22 mouse cellular contexts compared by ENCODE assay signal in the genomic region with DNA sequence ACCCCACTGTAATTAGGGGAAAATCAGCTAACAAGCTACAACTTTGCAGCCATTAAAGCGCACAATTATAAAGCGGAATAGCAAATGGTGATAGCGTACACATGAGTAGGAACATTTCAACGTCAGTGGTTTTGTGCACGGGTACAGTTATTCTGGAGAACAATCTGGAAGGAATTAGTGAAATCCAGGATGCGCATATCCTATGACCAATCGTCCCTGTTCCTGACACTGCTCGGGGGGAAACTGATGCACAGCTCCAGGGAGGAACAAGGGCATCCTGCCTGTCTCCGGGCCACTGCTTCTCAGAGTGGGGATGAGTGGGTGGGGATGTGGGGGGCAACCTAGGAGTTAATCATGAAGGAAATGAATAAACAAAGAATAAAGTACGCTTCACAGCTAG.
DNase-seq lines count a peak whose midpoint lies in the region; ATAC-seq lines count a peak whose summit lies in the region.
"Had no signal": no experiment of that assay in that cellular context is flagged by ENCODE, and none has a peak within 500 bp of the region (broad histone marks: within the 10 kb centered on the region; RNA-seq: fewer than 3 reads in every experiment).

No protein-coding gene starts in this region.

- H3K4me1 ChIP-seq in heart, embryonic 10.5 days: no peaks in the 10 kb centered on the region
- no peaks in the 10 kb centered on the region for H3K4me1 ChIP-seq in heart, embryonic 12.5 days (replicated peaks)
- H3K4me1 ChIP-seq in embryonic facial prominence, embryonic 10.5 days: peaks cover 21% of the 10 kb centered on the region
- no peaks in the 10 kb centered on the region for H3K4me1 ChIP-seq in embryonic facial prominence, embryonic 11.5 days (ENCODE audit: control insufficient read depth, insufficient read depth, low read length)
- H3K4me1 ChIP-seq in embryonic facial prominence, embryonic 15.5 days: 0 out of 2 replicates have a peak, but pooled peaks cover 3% of the 10 kb centered on the region
- H3K4me1 ChIP-seq: forebrain, embryonic 10.5 days; heart, embryonic 15.5 days had no signal

- no peak overlapping the region for H3K9ac ChIP-seq in heart, embryonic 12.5 days
- no peak overlapping the region for H3K9ac ChIP-seq in embryonic facial prominence, embryonic 11.5 days (replicated peaks; ENCODE audit: low read length)
- H3K9ac ChIP-seq in embryonic facial prominence, embryonic 15.5 days: no peak overlapping the region
- H3K9ac ChIP-seq: heart, embryonic 15.5 days; hindbrain, embryonic 14.5 days had no signal

- H3K27me3 ChIP-seq in heart, embryonic 10.5 days (ENCODE audit: insufficient read depth, poor library complexity, severe bottlenecking): no peaks in the 10 kb centered on the region
- no peaks in the 10 kb centered on the region for H3K27me3 ChIP-seq in heart, embryonic 12.5 days (replicated peaks)
- H3K27me3 ChIP-seq in embryonic facial prominence, embryonic 10.5 days (replicated peaks; ENCODE audit: low read depth, poor library complexity, severe bottlenecking): no peaks in the 10 kb centered on the region
- no peaks in the 10 kb centered on the region for H3K27me3 ChIP-seq in embryonic facial prominence, embryonic 11.5 days (ENCODE audit: control insufficient read depth, insufficient read depth, low read length)
- H3K27me3 ChIP-seq in embryonic facial prominence, embryonic 15.5 days: no peaks in the 10 kb centered on the region
- H3K27me3 ChIP-seq: heart, embryonic 15.5 days had no signal

- ATAC-seq in heart, embryonic 12.5 days (ENCODE audit: insufficient number of reproducible peaks, low FRiP score): no peak
- ATAC-seq in embryonic facial prominence, embryonic 11.5 days (replicated peaks; ENCODE audit: insufficient number of reproducible peaks, low FRiP score, low TSS enrichment, low read depth): no peak
- no peak for ATAC-seq in embryonic facial prominence, embryonic 15.5 days (ENCODE audit: insufficient number of reproducible peaks, low FRiP score, low TSS enrichment, low read depth)
- ATAC-seq: forebrain, embryonic 14.5 days; hindbrain, postnatal 0 days; inflammation-experienced regulatory T-cells, adult 6 months; intestine, embryonic 16.5 days had no signal

- H3K9me3 ChIP-seq in heart, embryonic 10.5 days: no peaks in the 10 kb centered on the region
- no peaks in the 10 kb centered on the region for H3K9me3 ChIP-seq in heart, embryonic 12.5 days (replicated peaks)
- no peaks in the 10 kb centered on the region for H3K9me3 ChIP-seq in embryonic facial prominence, embryonic 10.5 days
- no peaks in the 10 kb centered on the region for H3K9me3 ChIP-seq in embryonic facial prominence, embryonic 11.5 days (replicated peaks; ENCODE audit: control insufficient read depth, low read length)
- no peaks in the 10 kb centered on the region for H3K9me3 ChIP-seq in embryonic facial prominence, embryonic 15.5 days (replicated peaks)
- H3K9me3 ChIP-seq: forebrain, embryonic 10.5 days; heart, embryonic 15.5 days had no signal

- peak; percentile 14 for DNase-seq in heart, embryonic 10.5 days (ENCODE audit: low spot score)
- DNase-seq in embryonic facial prominence, embryonic 10.5 days (ENCODE audit: low spot score): no peak
- peak; percentile 58 for DNase-seq in embryonic facial prominence, embryonic 11.5 days (ENCODE audit: low spot score)
- DNase-seq in embryo, embryonic 11 days: no peak
- DNase-seq: adrenal gland, postnatal 10 days; adrenal gland, postnatal 36 days; cerebellum, adult 18-20 months; cerebellum, adult 9-10 months; cerebellum, postnatal 14 days; gastrocnemius, postnatal 25 days; heart, adult 2 months; kidney, adult 2 months had no signal

- H3K36me3 ChIP-seq in heart, embryonic 10.5 days: no peaks in the 10 kb centered on the region
- H3K36me3 ChIP-seq in heart, embryonic 12.5 days: no peaks in the 10 kb centered on the region
- H3K36me3 ChIP-seq in embryonic facial prominence, embryonic 10.5 days (replicated peaks): no peaks in the 10 kb centered on the region
- H3K36me3 ChIP-seq in embryonic facial prominence, embryonic 11.5 days (replicated peaks; ENCODE audit: control insufficient read depth, insufficient read depth, low read depth, low read length): no peaks in the 10 kb centered on the region
- no peaks in the 10 kb centered on the region for H3K36me3 ChIP-seq in embryonic facial prominence, embryonic 15.5 days
- H3K36me3 ChIP-seq: forebrain, embryonic 10.5 days; heart, embryonic 15.5 days had no signal

- no peak overlapping the region for H3K4me3 ChIP-seq in heart, embryonic 10.5 days
- H3K4me3 ChIP-seq in heart, embryonic 12.5 days: no peak overlapping the region
- H3K4me3 ChIP-seq in embryonic facial prominence, embryonic 10.5 days: no peak overlapping the region
- no peak overlapping the region for H3K4me3 ChIP-seq in embryonic facial prominence, embryonic 11.5 days (ENCODE audit: low read depth, low read length)
- no peak overlapping the region; the same call in 1 of the 2 replicates for H3K4me3 ChIP-seq in embryonic facial prominence, embryonic 15.5 days (replicated peaks)
- H3K4me3 ChIP-seq: forebrain, embryonic 10.5 days; heart, adult 2 months; heart, embryonic 15.5 days had no signal

- H3K27ac ChIP-seq in heart, embryonic 10.5 days: no peak overlapping the region
- no peak overlapping the region for H3K27ac ChIP-seq in heart, embryonic 12.5 days (ENCODE audit: poor library complexity, severe bottlenecking)
- H3K27ac ChIP-seq in embryonic facial prominence, embryonic 10.5 days (replicated peaks): peak overlapping the region; percentile 44; the same call in 1 of the 2 replicates
- H3K27ac ChIP-seq in embryonic facial prominence, embryonic 11.5 days (replicated peaks; ENCODE audit: low read depth, low read length): no peak overlapping the region
- no peak overlapping the region for H3K27ac ChIP-seq in embryonic facial prominence, embryonic 15.5 days (replicated peaks)
- H3K27ac ChIP-seq: forebrain, embryonic 10.5 days; heart, adult 2 months; heart, embryonic 15.5 days; hindbrain, embryonic 14.5 days; hindbrain, postnatal 0 days had no signal

- H3K4me2 ChIP-seq in heart, embryonic 12.5 days: no peak overlapping the region
- H3K4me2 ChIP-seq in embryonic facial prominence, embryonic 11.5 days (ENCODE audit: low read depth, low read length): no peak overlapping the region
- H3K4me2 ChIP-seq in embryonic facial prominence, embryonic 15.5 days (replicated peaks): 0 out of 2 replicates have a peak overlapping the region, but pooled peaks have one; percentile 10
- H3K4me2 ChIP-seq: heart, embryonic 11.5 days; heart, embryonic 15.5 days; hindbrain, embryonic 14.5 days had no signal

- 81% methylated on average over 10 of the region's 10 CpGs for WGBS in heart, embryonic 10.5 days
- whole genome bisulfite sequencing in heart, embryonic 12.5 days: 74% methylated on average over 10 of the region's 10 CpGs
- WGBS in embryonic facial prominence, embryonic 10.5 days: 55% methylated on average over 10 of the region's 10 CpGs
- 41% methylated on average over 10 of the region's 10 CpGs for WGBS in embryonic facial prominence, embryonic 11.5 days
- WGBS in embryonic facial prominence, embryonic 15.5 days: 32% methylated on average over 10 of the region's 10 CpGs

Comparison
In these comparisons a context has a peak if more than half of its experiments do, and no peak if none do; other contexts are left out.
1. DNase-seq: peak in heart, embryonic 10.5 days (single experiment) and embryonic facial prominence, embryonic 11.5 days (single experiment); none in embryonic facial prominence, embryonic 10.5 days (single experiment) and embryo, embryonic 11 days (single experiment).